ENCODE assay signal across 32 mouse cellular contexts in the genomic region with DNA sequence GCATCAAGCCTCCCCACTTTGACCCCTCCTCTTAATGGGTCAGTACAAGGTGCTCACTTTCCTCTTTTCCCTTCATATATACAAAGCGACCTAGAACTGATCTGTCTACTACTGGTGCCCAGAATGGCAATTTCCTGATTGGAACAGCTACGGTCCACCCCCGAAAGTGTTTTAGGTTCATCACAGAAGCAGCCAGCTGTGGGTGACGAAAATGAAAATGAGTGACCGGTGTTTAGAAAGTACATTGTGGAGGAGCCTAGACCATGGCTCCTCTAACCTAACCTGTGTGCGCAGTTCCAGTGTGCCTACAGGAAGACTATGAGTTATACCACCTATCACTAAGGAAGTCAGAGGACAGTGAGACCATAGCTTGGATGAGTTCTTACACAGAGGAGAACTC.
"Had no signal": no experiment of that assay in that cellular context is flagged by ENCODE, and none has a peak within 500 bp of the region (broad histone marks: within the 10 kb centered on the region; RNA-seq: fewer than 3 reads in every experiment).

No protein-coding gene starts in this region.

- H3K9me3 ChIP-seq: limb, embryonic 10.5 days; limb, embryonic 12.5 days; limb, embryonic 13.5 days; limb, embryonic 15.5 days; liver, embryonic 12.5 days; liver, embryonic 13.5 days; liver, embryonic 15.5 days; lung, embryonic 15.5 days; megakaryocyte, embryonic 14.5 days; midbrain, embryonic 10.5 days; midbrain, embryonic 12.5 days; midbrain, embryonic 13.5 days; midbrain, embryonic 15.5 days; neural tube, embryonic 12.5 days had no signal

- ATAC-seq: liver, embryonic 12.5 days; liver, postnatal 0 days; lung, postnatal 0 days; midbrain, embryonic 13.5 days; midbrain, embryonic 15.5 days; midbrain, embryonic 16.5 days had no signal

- H3K27ac ChIP-seq: limb, embryonic 10.5 days; limb, embryonic 12.5 days; limb, embryonic 13.5 days; limb, embryonic 15.5 days; liver, embryonic 12.5 days; liver, embryonic 13.5 days; liver, embryonic 14.5 days; liver, embryonic 15.5 days; lung, embryonic 15.5 days; macrophage; midbrain, embryonic 10.5 days; midbrain, embryonic 12.5 days; midbrain, embryonic 13.5 days; midbrain, embryonic 15.5 days; neural tube, embryonic 12.5 days had no signal

- H3K27me3 ChIP-seq: limb, embryonic 12.5 days; limb, embryonic 13.5 days; limb, embryonic 15.5 days; liver, embryonic 12.5 days; liver, embryonic 13.5 days; liver, embryonic 15.5 days; lung, embryonic 15.5 days; megakaryocyte, embryonic 14.5 days; midbrain, embryonic 12.5 days; midbrain, embryonic 13.5 days; midbrain, embryonic 15.5 days; neural tube, embryonic 12.5 days had no signal

- H3K4me3 ChIP-seq: limb, embryonic 10.5 days; limb, embryonic 12.5 days; limb, embryonic 13.5 days; limb, embryonic 15.5 days; liver, embryonic 12.5 days; liver, embryonic 13.5 days; liver, embryonic 15.5 days; lung, embryonic 15.5 days; megakaryocyte, embryonic 14.5 days; midbrain, embryonic 10.5 days; midbrain, embryonic 12.5 days; midbrain, embryonic 13.5 days; midbrain, embryonic 15.5 days; myocyte; neural tube, embryonic 12.5 days had no signal

- DNase-seq: left cerebral cortex, postnatal 4 days; liver; liver, embryonic 13.5 days; liver, postnatal 0 days; lung, adult 18-20 months; lung, adult 2 months; lung, embryonic 14.5 days; lung, postnatal 10 days; lung, postnatal 14 days; lung, postnatal 36 days; lung, postnatal 4 days; midbrain, embryonic 14.5 days had no signal

- H3K4me2 ChIP-seq: limb, embryonic 12.5 days; limb, embryonic 13.5 days; limb, embryonic 15.5 days; liver, embryonic 11.5 days; liver, embryonic 12.5 days; liver, embryonic 13.5 days; liver, embryonic 15.5 days; lung, embryonic 14.5 days; lung, embryonic 15.5 days; midbrain, embryonic 11.5 days; midbrain, embryonic 12.5 days; midbrain, embryonic 13.5 days; midbrain, embryonic 15.5 days; neural tube, embryonic 12.5 days had no signal

- H3K4me1 ChIP-seq: limb, embryonic 10.5 days; limb, embryonic 12.5 days; limb, embryonic 13.5 days; limb, embryonic 15.5 days; liver, embryonic 12.5 days; liver, embryonic 13.5 days; liver, embryonic 15.5 days; lung, embryonic 15.5 days; midbrain, embryonic 10.5 days; midbrain, embryonic 12.5 days; midbrain, embryonic 13.5 days; midbrain, embryonic 15.5 days; neural tube, embryonic 12.5 days had no signal

- H3K36me3 ChIP-seq: limb, embryonic 10.5 days; limb, embryonic 12.5 days; limb, embryonic 13.5 days; limb, embryonic 15.5 days; liver, embryonic 12.5 days; liver, embryonic 13.5 days; liver, embryonic 15.5 days; lung, embryonic 15.5 days; midbrain, embryonic 10.5 days; midbrain, embryonic 12.5 days; midbrain, embryonic 13.5 days; midbrain, embryonic 15.5 days; neural tube, embryonic 12.5 days had no signal

- H3K9ac ChIP-seq: limb, embryonic 12.5 days; limb, embryonic 13.5 days; limb, embryonic 15.5 days; liver, embryonic 12.5 days; liver, embryonic 13.5 days; liver, embryonic 14.5 days; liver, embryonic 15.5 days; liver, postnatal 0 days; lung, embryonic 14.5 days; lung, embryonic 15.5 days; midbrain, embryonic 12.5 days; midbrain, embryonic 13.5 days; midbrain, embryonic 15.5 days; neural tube, embryonic 12.5 days had no signal
